Comparison of ENCODE assay signal across 8 mouse cellular contexts in the genomic region with DNA sequence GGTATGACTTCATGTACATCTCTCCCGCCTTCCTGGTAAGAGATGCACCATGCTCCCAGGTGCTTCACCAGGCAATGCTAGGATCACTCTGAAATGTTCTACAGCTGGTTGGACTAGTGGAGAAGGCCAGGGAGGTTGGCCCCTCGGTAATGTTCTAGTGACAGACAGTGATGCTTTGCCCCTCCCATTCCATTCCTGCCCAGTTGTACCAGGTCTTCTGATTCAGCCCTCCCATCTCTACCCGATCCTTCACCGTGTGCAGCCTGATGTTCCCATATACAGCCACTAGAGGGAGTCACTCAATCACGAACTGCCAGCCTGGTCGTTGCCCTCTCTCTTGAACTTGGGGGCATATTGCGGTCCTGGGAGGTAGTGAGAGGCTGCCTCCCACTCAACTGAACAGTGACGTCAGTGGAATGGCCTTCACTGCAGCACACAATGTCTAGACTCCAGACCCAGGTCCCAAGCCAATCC. TPM values are rescaled to one million over a fixed set of nuclear protein-coding genes. Genes with fewer than 3 reads are reported as not detected.
DNase-seq lines count a peak whose midpoint lies in the region; TF ChIP-seq lines count a peak whose summit lies in the region.

No protein-coding gene starts in this region.

- 14% methylated on average over 8 of the region's 8 CpGs for WGBS in liver, adult 2 months

- TF ChIP-seq CTCF in cortical plate, adult 2 months (IDR thresholded peaks at IDR 0.05; ENCODE audit: extremely low read depth, insufficient read depth, low read length), result peak; percentile 96
- peak; percentile 92 for TF ChIP-seq CTCF in liver, adult 2 months (IDR thresholded peaks at IDR 0.05; ENCODE audit: low read depth, low read length)

- DNase-seq in B cell, adult 2 months, result peak; percentile 61 to 62
- peak; percentile 74 for DNase-seq in adipocyte (ENCODE audit: low spot score)
- DNase-seq in heart, adult 8-10 months (ENCODE audit: low spot score), result peak; percentile 36
- DNase-seq in kidney, adult 9 months, result peak; percentile 61
- DNase-seq in liver, adult 2 months (ENCODE audit: extremely low read depth, low read depth, low spot score), result peak; percentile 24
- DNase-seq in neural tube, embryonic 10.5 days (ENCODE audit: extremely low spot score, low spot score), result peak; percentile 72
- DNase-seq in thymus, postnatal 0 days (ENCODE audit: low spot score), result peak; percentile 46

- no peaks in the 10 kb centered on the region for H3K79me2 ChIP-seq in liver, adult 2 months (ENCODE audit: control insufficient read depth, insufficient read depth, low read length)

- H3K27ac ChIP-seq in cortical plate, adult 2 months (ENCODE audit: insufficient read depth, low read length), result no peak overlapping the region
- no peak overlapping the region for H3K27ac ChIP-seq in liver, adult 2 months (replicated peaks; ENCODE audit: insufficient read depth, low read depth, low read length)

- H3K9ac ChIP-seq in liver, adult 2 months (ENCODE audit: low read depth, low read length), result no peak overlapping the region

- H3K4me3 ChIP-seq in cortical plate, adult 2 months (ENCODE audit: insufficient read depth, low read length), result no peak overlapping the region
- H3K4me3 ChIP-seq in liver, adult 2 months (ENCODE audit: insufficient read depth, low read depth, low read length), result no peak overlapping the region

- H3K27me3 ChIP-seq in liver, adult 2 months (ENCODE audit: control insufficient read depth, insufficient read depth, low read length), result no peaks in the 10 kb centered on the region

- H3K4me1 ChIP-seq in cortical plate, adult 2 months (ENCODE audit: control insufficient read depth, insufficient read depth, low read length), result no peaks in the 10 kb centered on the region
- no peaks in the 10 kb centered on the region; the same call in 1 of the 2 replicates for H3K4me1 ChIP-seq in liver, adult 2 months (ENCODE audit: control insufficient read depth, insufficient read depth, low read length)

- TF ChIP-seq POLR2A in cortical plate, adult 2 months (IDR thresholded peaks at IDR 0.05; ENCODE audit: extremely low read depth, insufficient read depth, low read length), result no peak
- no peak for TF ChIP-seq POLR2A in liver, adult 2 months (IDR thresholded peaks at IDR 0.05; ENCODE audit: extremely low read depth, insufficient read depth, low read length)

- no peaks in the 10 kb centered on the region for H3K36me3 ChIP-seq in liver, adult 2 months (ENCODE audit: control insufficient read depth, insufficient read depth, low read length)

RNA-seq across cellular contexts. Expression of gene Rspo4, which starts 33.3 kb away (rescaled TPM):
- 0.11 and 0.15 TPM in 2 replicates for polyA plus RNA-seq in cortical plate, adult 2 months (2012; rRNA removed)
- total RNA-seq in heart, adult 8-10 months (2022), result not detected
- total RNA-seq in liver, adult 2 months (2014; rRNA removed), result not detected in 2 replicates
- polyA plus RNA-seq in liver, adult 2 months (2012; rRNA removed), result not detected in 2 replicates
- polyA plus RNA-seq in thymus, postnatal 0 days (2015; fragmentation: Nextera tagmentation; extraction: Ambion mirVana), result 0.10 TPM in 1 of 2 replicates, not detected in the other

RNA-seq across cellular contexts. Expression of gene Angpt4, which starts 35.0 kb away (rescaled TPM):
- 0.09 and 0.10 TPM in 2 replicates for polyA plus RNA-seq in cortical plate, adult 2 months (2012; rRNA removed)
- total RNA-seq in heart, adult 8-10 months (2022), result under 1 TPM in 3 of 4 experiments, not detected in 1; 0.14 to 0.22 (median 0.16) TPM
- total RNA-seq in liver, adult 2 months (2014; rRNA removed), result under 0.01 and 0.13 TPM in 2 replicates
- polyA plus RNA-seq in liver, adult 2 months (2012; rRNA removed), result 0.10 and 0.19 TPM in 2 replicates
- polyA plus RNA-seq in thymus, postnatal 0 days (2015; fragmentation: Nextera tagmentation; extraction: Ambion mirVana), result 1.5 and 1.9 TPM in 2 replicates

Comparison
In these comparisons a context has a peak if more than half of its experiments do, and no peak if none do; other contexts are left out.
1. DNase-seq: peak in every context shown above with its lines; median percentile 74 in adipocyte; 72 in neural tube, embryonic 10.5 days; 62 in B cell, adult 2 months; 61 in kidney, adult 9 months; 46 in thymus, postnatal 0 days; 36 in heart, adult 8-10 months; 24 in liver, adult 2 months.